Mouse (Mus musculus) G1E (cell line): ENCODE results near the gene Tln2.

ENCODE experiments used
- CTCF ChIP-seq: IDR thresholded peaks from 2 replicates; pipeline ENCODE4 v1.5.1; 2012; ENCODE audit warnings: low read depth, low read length, inconsistent platforms, mixed read lengths
- GATA1 ChIP-seq: IDR thresholded peaks from 2 replicates; pipeline ENCODE4 v1.6.1; 2012; ENCODE audit warnings: borderline replicate concordance, low read length, inconsistent platforms, mixed read lengths
- POLR2AphosphoS5 ChIP-seq: IDR thresholded peaks from 2 replicates; pipeline ENCODE4 v1.6.1; 2012; ENCODE audit warnings: low read depth, low read length, inconsistent platforms; ENCODE audit not compliant: insufficient replicate concordance

- TF ChIP-seq CTCF (no peak), GATA1 (no peak), POLR2AphosphoS5 (no peak)
These were observed 161.7 kb downstream of the Tln2 start for GRCm38 (mm10) chr9:67397756-67398155.
